Mouse (Mus musculus) thymus, postnatal 0 days (tissue): ENCODE data around the gene Efna2. TPM values are rescaled to one million over a fixed set of nuclear protein-coding genes. Genes with fewer than 3 reads are reported as not detected.
A peak's percentile ranks its signal among the peaks of the same experiment; 100 is the strongest.
"Not testable (repeated sequence)": the region's sequence is repeated elsewhere in the genome, so short reads cannot be mapped to it uniquely, and the experiment has no call there.

Experiments
- DNase-seq: peaks from one replicate; pipeline ENCODE4 v3.0.0-alpha.2; 2015; ENCODE audit warnings: low spot score
- polyA plus RNA-seq: library from polyadenylated mRNA; unstranded; fragments of >200 nt; fragmentation: Nextera tagmentation; extraction: Ambion mirVana; gene quantifications from 2 replicates; pipeline ENCODE4 v1.2.1, GENCODE M21; 2015

Gene Efna2
- polyA plus RNA-seq, 1 experiment from 2014 or later, result 1.2 TPM

- DNase-seq, result no peak
Measured at GRCm38 (mm10) chr10:80187739-80188138, 8.5 kb downstream of the Efna2 start.

GRCm38 (mm10) chr10:80188453-80189024, 9.3 kb downstream of the Efna2 start:
- no peak for DNase-seq

DNA sequence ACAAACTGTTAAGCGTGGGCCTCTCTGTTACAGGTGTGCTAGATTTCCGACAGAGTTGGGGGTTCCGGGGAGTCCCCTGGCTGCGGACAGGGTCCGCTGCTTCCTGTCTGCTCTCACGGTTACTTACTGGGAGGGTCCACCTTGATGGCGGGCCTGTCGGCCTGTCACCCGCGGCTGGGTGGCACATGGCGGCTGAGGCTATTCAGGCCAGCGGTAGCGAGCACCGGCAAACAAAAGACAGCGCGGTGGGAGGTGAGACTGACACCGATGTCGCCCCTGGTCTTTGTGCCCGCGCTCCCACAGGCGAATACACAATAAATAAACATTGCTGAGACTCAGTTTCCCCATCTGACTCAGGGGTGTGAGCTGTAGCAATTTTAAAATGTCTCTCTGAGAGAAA, 10.7 kb downstream of the Efna2 start:
- DNase-seq, result no peak

- no peak for DNase-seq
Measured at GRCm38 (mm10) chr10:80190491-80191051, 11.3 kb downstream of the Efna2 start.

DNA sequence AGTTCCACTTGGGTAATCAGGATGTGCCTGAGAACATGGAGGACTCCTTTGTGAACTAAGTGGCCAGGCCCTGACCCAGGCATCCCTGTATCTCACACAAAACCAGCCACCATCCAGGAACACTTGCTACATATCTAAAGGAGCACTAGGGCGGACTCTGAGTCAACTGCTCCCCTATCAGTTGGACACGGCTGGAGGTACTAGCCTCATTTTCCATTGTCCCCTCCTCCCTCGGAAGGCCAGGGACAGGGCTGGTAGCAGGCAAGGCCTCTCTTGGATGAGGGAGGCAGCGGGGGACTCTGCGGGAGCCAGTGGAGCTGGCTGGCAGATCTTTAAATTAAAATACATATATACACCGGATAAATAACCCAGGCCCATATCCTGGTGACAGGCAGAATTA, 14.7 kb downstream of the Efna2 start:
- DNase-seq, result no peak

- no peak for DNase-seq
Measured at GRCm38 (mm10) chr10:80194441-80194840, 15.2 kb downstream of the Efna2 start.

- DNase-seq, result no peak
Measured at GRCm38 (mm10) chr10:80196167-80196566, 16.9 kb downstream of the Efna2 start.

DNA sequence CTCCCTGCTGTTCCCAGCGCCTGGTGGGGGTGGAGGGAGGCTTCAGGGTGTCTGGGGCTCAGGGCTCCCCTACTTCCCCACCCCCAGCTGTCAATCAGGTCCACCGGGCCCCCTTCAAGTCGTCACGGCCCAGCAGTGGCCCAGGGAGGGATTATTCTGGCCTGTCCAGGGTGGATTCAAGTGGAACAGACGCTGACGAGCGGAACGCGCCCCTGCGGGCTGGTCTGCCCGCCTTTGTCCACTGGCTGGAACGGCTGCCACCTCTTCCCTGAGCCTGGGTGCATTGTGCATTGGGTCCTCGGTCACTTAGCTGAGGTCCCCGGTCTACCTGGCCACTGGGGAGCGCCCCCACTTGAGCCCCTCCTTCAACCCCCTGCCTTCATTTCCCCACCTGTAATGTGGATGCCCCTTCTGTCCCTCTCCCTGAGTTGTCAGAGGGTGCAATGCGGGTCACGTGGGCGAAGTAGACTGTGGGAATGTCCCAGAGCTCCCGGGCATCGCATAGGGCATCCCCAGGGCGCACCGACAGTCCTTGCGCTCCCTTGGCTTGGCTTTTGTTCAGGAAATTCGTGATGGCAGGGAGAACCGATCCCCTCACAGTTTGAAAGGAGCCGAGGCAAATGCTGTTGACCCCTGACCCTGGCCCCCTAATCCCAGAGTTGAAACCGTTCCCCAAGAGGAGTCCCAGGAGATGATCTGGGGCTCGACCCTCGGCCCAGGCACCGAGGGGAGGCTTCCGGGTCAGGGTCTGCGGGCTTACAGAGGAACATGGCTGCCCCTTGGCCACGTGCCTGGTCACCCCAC, 17.7 kb downstream of the Efna2 start:
- no peak for DNase-seq

DNA sequence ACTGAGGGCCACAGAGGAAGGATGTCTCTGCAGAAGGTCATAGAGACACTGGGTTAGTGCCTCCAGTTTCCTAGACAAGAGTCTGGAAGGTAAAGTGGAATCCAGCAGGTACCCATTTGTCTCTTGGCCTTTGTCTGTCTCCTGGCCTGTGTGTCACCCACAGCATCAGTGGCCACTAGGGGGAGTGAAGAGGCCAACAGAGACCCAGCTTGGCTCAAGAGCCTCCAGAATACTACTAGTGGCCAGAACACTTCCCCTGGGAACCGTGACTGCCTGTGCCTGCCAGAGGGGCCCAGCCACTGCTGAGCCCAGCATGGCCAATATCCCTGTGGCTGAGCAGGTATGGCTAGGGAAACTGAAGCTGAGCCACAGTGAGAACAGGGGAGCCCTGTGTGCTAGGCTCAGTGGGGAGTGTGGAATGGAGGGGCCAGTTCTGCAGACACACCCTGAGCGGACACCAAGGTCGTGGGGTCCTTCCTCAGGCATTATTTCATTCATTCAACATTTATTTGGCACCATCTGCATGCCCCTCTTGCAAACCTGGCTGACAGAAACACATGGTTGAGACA, 20.2 kb downstream of the Efna2 start:
- DNase-seq, result peak; percentile 80

DNA sequence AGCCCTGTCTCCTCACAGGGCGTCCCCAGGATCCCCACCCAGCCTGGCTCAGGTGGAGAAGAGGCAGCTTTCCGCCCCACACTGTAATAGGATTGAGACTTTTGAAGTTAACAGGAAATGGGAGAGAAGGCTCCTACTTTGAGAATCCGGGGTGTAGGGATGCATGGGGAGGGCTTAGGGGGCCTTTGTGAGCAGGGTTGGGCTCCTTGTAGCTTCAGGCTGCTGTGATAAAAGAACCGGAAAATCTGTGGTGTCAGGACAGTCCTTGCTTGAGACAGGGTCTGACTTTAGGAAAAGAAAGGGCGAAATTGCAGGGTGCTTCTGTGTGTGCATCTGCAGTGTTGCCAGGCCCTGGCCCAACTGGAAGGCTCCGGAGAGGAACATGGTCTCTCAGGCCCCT, 21.2 kb downstream of the Efna2 start:
- DNase-seq, result no peak

DNA sequence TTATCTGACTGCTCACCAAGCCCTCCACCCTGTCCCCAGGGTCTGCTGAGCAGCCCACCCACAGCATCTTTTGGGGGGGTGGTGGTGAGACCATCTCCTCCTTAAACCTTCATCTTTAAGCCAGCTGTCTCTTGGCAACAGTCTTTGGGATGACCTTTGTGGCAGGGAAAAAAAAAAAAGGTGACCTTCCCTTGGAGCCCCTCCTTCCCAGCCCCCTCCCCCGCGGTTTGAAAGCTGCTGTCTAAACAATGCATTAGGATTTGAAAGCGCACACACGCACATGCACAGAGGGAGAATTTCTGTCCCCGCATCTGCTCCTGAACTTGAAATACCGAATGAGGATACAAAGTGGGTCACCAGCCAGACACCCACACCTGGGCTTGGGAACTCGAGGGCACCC, 24.8 kb downstream of the Efna2 start:
- no peak for DNase-seq

- DNase-seq, result no peak
Measured at GRCm38 (mm10) chr10:80207201-80207600, 27.9 kb downstream of the Efna2 start.

GRCm38 (mm10) chr10:80207676-80208075, 28.4 kb downstream of the Efna2 start:
- no peak for DNase-seq

DNA sequence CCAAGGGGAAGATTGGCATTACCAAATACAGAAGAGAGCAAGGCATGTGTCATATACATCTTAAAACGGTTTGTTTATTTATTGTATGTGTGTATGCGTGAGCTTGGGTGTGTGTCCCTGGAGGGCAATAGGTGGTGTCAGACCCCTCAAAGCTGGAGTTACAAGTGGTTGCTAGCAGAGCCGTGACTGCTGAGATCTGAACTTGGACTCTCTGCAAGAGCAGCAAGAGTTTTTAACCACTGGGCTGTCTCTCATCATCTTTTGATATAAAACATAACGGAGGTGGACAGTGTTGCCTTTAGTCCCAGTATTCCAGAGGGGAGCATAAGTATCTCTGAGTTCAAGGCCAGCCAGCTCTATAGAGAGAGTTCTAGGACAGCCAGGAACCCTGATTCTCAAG, 29.0 kb downstream of the Efna2 start:
- DNase-seq, result no peak

GRCm38 (mm10) chr10:80208841-80209371, 29.6 kb downstream of the Efna2 start:
- DNase-seq, result no peak

GRCm38 (mm10) chr10:80211547-80212103, 32.3 kb downstream of the Efna2 start:
- DNase-seq, result peak; percentile 19

- DNase-seq, result no peak
Measured at GRCm38 (mm10) chr10:80215048-80215772, 35.9 kb downstream of the Efna2 start.

DNA sequence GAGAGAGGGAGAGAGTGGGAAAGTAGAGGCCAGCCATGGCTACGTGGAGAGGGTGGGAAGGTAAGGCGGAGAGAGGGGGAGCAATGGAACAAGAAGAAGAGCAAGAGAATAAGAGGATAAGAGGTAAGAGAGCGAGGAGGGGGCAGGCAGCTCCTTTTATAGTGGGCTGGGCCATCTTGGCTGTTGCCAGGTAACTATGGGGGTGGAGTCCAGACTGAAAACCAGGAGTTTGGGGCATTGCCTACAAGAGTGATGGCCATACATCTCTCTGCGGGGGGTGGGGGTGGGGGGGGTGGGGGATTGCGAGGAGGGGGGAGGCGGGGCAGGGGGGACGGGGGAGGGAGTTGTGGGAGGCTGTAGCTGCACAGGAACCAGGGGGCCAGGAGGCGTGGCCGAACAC, 41.4 kb downstream of the Efna2 start:
- DNase-seq, result no peak

DNA sequence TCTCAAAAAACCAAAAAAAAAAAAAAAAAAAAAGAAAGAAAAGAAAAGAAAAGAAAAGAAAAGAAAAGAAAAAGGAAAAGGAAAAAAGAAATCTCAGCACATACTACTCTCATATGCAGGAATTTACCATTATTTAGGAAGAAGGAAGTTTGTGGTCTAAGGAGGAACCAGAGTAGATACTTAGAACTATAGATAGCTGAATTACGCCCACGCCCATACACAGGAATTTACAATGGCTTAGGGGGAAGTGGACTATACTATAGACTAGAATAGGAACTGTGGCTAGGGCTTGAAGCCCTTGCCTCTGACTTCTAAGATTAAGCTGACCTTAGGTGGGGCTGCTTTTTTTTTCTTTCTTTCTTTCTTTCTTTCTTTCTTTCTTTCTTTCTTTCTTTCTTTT, 43.9 kb downstream of the Efna2 start:
- DNase-seq, result not testable (repeated sequence)

DNA sequence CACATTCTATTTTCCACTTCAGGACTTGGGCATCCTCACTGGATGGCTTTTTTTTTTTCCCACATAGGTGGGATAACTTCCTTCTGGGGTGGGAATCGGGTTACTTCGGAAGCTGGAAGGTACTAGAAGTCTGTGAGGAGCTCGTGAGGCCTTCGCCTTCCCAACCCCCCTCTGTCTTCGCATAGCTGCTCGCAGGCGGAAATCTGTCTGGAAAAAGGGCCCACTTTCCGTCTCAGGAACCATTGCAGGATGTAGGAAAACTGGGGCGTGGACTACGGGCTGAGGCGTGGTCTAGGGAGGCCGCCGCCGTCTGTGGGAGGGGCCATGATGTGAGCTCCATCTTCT, 46.8 kb downstream of the Efna2 start:
- DNase-seq, result no peak
